ENCODE assay signal across 15 mouse cellular contexts in genomic region chr1:151926141-151926540, GRCm38 (mm10).
A peak's percentile ranks its signal among the peaks of the same experiment; 100 is the strongest.
DNase-seq lines count a peak whose midpoint lies in the region; ATAC-seq and TF ChIP-seq lines count a peak whose summit lies in the region.
"Had no signal": no experiment of that assay in that cellular context is flagged by ENCODE, and none has a peak within 500 bp of the region (broad histone marks: within the 10 kb centered on the region; RNA-seq: fewer than 3 reads in every experiment).

No protein-coding gene starts in this region.

- H3K4me2 ChIP-seq in hindbrain, postnatal 0 days (ENCODE audit: low read depth, low read length): no peak overlapping the region
- H3K4me2 ChIP-seq in hindbrain, embryonic 16.5 days (ENCODE audit: low read length): no peak overlapping the region
- H3K4me2 ChIP-seq in lung, postnatal 0 days (replicated peaks; ENCODE audit: low read depth, low read length): no peak overlapping the region; the same call in 1 of the 2 replicates
- no peak overlapping the region for H3K4me2 ChIP-seq in stomach, postnatal 0 days (replicated peaks; ENCODE audit: low read depth)
- H3K4me2 ChIP-seq: heart, embryonic 15.5 days had no signal

- H3K27ac ChIP-seq in hindbrain, postnatal 0 days: no peak overlapping the region
- H3K27ac ChIP-seq in hindbrain, embryonic 16.5 days (ENCODE audit: low read depth, low read length): no peak overlapping the region
- H3K27ac ChIP-seq in lung, postnatal 0 days (ENCODE audit: low read length): 0 out of 2 replicates have a peak overlapping the region, but pooled peaks have one; percentile 11
- H3K27ac ChIP-seq in stomach, postnatal 0 days (replicated peaks): no peak overlapping the region
- H3K27ac ChIP-seq: heart, embryonic 15.5 days; limb, embryonic 12.5 days had no signal

- DNase-seq in hindbrain, postnatal 0 days (ENCODE audit: low spot score): peak; percentile 10
- DNase-seq in lung, postnatal 0 days (ENCODE audit: low spot score): peak; percentile 34
- DNase-seq in lung, postnatal 4 days: no peak
- DNase-seq in stomach, postnatal 0 days (ENCODE audit: low spot score): no peak
- DNase-seq in urinary bladder, postnatal 4 days (ENCODE audit: low spot score in 2 of 2): no peak
- DNase-seq: heart, adult 11 months; kidney, adult 11 months; kidney, postnatal 25 days; lung, adult 18-20 months had no signal

- TF ChIP-seq EP300 in lung, postnatal 0 days (IDR thresholded peaks at IDR 0.05): no peak
- no peak for TF ChIP-seq EP300 in stomach, postnatal 0 days (optimal IDR thresholded peaks at IDR 0.05)

- H3K4me3 ChIP-seq in hindbrain, postnatal 0 days (ENCODE audit: low read length): no peak overlapping the region
- H3K4me3 ChIP-seq in hindbrain, embryonic 16.5 days (ENCODE audit: low read length): no peak overlapping the region
- no peak overlapping the region for H3K4me3 ChIP-seq in lung, postnatal 0 days (ENCODE audit: low read depth, low read length)
- H3K4me3 ChIP-seq in stomach, postnatal 0 days (ENCODE audit: low read depth, low read length): no peak overlapping the region
- H3K4me3 ChIP-seq: heart, embryonic 15.5 days; limb, embryonic 12.5 days; myocyte had no signal

- no peaks in the 10 kb centered on the region for H3K9me3 ChIP-seq in hindbrain, postnatal 0 days (ENCODE audit: low read length)
- no peaks in the 10 kb centered on the region for H3K9me3 ChIP-seq in hindbrain, embryonic 16.5 days (ENCODE audit: control insufficient read depth, low read length)
- no peaks in the 10 kb centered on the region for H3K9me3 ChIP-seq in lung, postnatal 0 days (ENCODE audit: low read length)
- H3K9me3 ChIP-seq in stomach, postnatal 0 days (ENCODE audit: control insufficient read depth, low read length): no peaks in the 10 kb centered on the region
- H3K9me3 ChIP-seq: heart, embryonic 15.5 days; limb, embryonic 12.5 days had no signal

- H3K27me3 ChIP-seq in hindbrain, postnatal 0 days (ENCODE audit: insufficient read depth, low read length): no peaks in the 10 kb centered on the region
- no peaks in the 10 kb centered on the region for H3K27me3 ChIP-seq in hindbrain, embryonic 16.5 days (replicated peaks; ENCODE audit: control insufficient read depth, insufficient read depth, low read length)
- no peaks in the 10 kb centered on the region for H3K27me3 ChIP-seq in lung, postnatal 0 days (replicated peaks; ENCODE audit: insufficient read depth, low read length)
- H3K27me3 ChIP-seq in stomach, postnatal 0 days (ENCODE audit: control insufficient read depth, insufficient read depth, low read length): no peaks in the 10 kb centered on the region
- H3K27me3 ChIP-seq: heart, embryonic 15.5 days; limb, embryonic 12.5 days had no signal

- H3K4me1 ChIP-seq in hindbrain, postnatal 0 days (ENCODE audit: insufficient read depth, low read length): no peaks in the 10 kb centered on the region
- H3K4me1 ChIP-seq in hindbrain, embryonic 16.5 days (ENCODE audit: control insufficient read depth, insufficient read depth, low read depth, low read length): peaks cover 11% of the 10 kb centered on the region
- no peaks in the 10 kb centered on the region for H3K4me1 ChIP-seq in lung, postnatal 0 days (ENCODE audit: insufficient read depth, low read depth, low read length)
- H3K4me1 ChIP-seq in stomach, postnatal 0 days (replicated peaks; ENCODE audit: control insufficient read depth, insufficient read depth): peaks cover 5% of the 10 kb centered on the region; the same call in 1 of the 2 replicates

- TF ChIP-seq CTCF in hindbrain, postnatal 0 days (IDR thresholded peaks at IDR 0.05; ENCODE audit: low read depth): peak; percentile 15
- TF ChIP-seq CTCF in lung, postnatal 0 days (IDR thresholded peaks at IDR 0.05): peak; percentile 43
- peak; percentile 30; the same call in 1 of the 2 replicates for TF ChIP-seq CTCF in stomach, postnatal 0 days (IDR thresholded peaks at IDR 0.05; ENCODE audit: low read depth)

- 64% methylated on average over 4 of the region's 4 CpGs for WGBS in hindbrain, postnatal 0 days
- 73% methylated on average over 4 of the region's 4 CpGs for WGBS in hindbrain, embryonic 16.5 days
- 45% methylated on average over 4 of the region's 4 CpGs for WGBS in lung, postnatal 0 days
- 63% methylated on average over 4 of the region's 4 CpGs for WGBS in stomach, postnatal 0 days

- H3K36me3 ChIP-seq in hindbrain, postnatal 0 days (ENCODE audit: insufficient read depth, low read length): no peaks in the 10 kb centered on the region
- H3K36me3 ChIP-seq in hindbrain, embryonic 16.5 days (ENCODE audit: control insufficient read depth, insufficient read depth, low read length): no peaks in the 10 kb centered on the region
- no peaks in the 10 kb centered on the region for H3K36me3 ChIP-seq in lung, postnatal 0 days (ENCODE audit: insufficient read depth, low read length)
- no peaks in the 10 kb centered on the region; the same call in 1 of the 2 replicates for H3K36me3 ChIP-seq in stomach, postnatal 0 days (ENCODE audit: control insufficient read depth, insufficient read depth, low read length)
- H3K36me3 ChIP-seq: heart, embryonic 15.5 days; limb, embryonic 12.5 days had no signal

- no peak for ATAC-seq in hindbrain, postnatal 0 days
- ATAC-seq in hindbrain, embryonic 16.5 days: no peak
- ATAC-seq in lung, postnatal 0 days: no peak
- ATAC-seq in granulocyte monocyte progenitor cell, adult 5-6 weeks (replicated peaks; ENCODE audit: poor library complexity, severe bottlenecking): peak; percentile 95
- ATAC-seq in stomach, postnatal 0 days (ENCODE audit: low FRiP score, low TSS enrichment): no peak
- ATAC-seq: activated CD4-positive, CD25-positive, alpha-beta regulatory T cell, adult 4 months had no signal

- no peak overlapping the region for H3K9ac ChIP-seq in hindbrain, postnatal 0 days (replicated peaks; ENCODE audit: low read length)
- no peak overlapping the region for H3K9ac ChIP-seq in hindbrain, embryonic 16.5 days (ENCODE audit: low read depth, low read length)
- H3K9ac ChIP-seq in lung, postnatal 0 days (replicated peaks; ENCODE audit: low read depth): no peak overlapping the region
- no peak overlapping the region for H3K9ac ChIP-seq in stomach, postnatal 0 days (ENCODE audit: low read length)
- H3K9ac ChIP-seq: heart, embryonic 15.5 days; limb, embryonic 12.5 days had no signal

Comparison
In these comparisons a context has a peak if more than half of its experiments do, and no peak if none do; other contexts are left out.
1. DNase-seq: peak in hindbrain, postnatal 0 days (single experiment) and lung, postnatal 0 days (single experiment); none in lung, postnatal 4 days (0 of 2), stomach, postnatal 0 days (single experiment) and urinary bladder, postnatal 4 days (0 of 2).
2. Peak in every context shown above with its lines, with median percentiles within 50 percentile points of each other: CTCF ChIP-seq.